Mouse (Mus musculus): Measurements from ENCODE around the gene Cgas.
"Not testable (repeated sequence)": the region's sequence is repeated elsewhere in the genome, so short reads cannot be mapped to it uniquely, and the experiment has no call there.

The Cgas gene

GRCm38 (mm10) chr9:78480706-78481358 lies 37.8 kb upstream of the Cgas start:
- no peaks in the 10 kb centered on the region for H3K27me3 ChIP-seq (ENCODE audit: insufficient read depth, low read length)
- no peaks in the 10 kb centered on the region for H3K9me3 ChIP-seq (ENCODE audit: low read length)
- peaks cover 32% of the 10 kb centered on the region for H3K4me1 ChIP-seq (replicated peaks; ENCODE audit: low read depth, low read length)
- H3K36me3 ChIP-seq (ENCODE audit: insufficient read depth, low read length), result peaks cover 52% of the 10 kb centered on the region
- TF ChIP-seq CTCF (conservative IDR thresholded peaks at IDR 0.05; ENCODE audit: low read length) (no peak), NANOG (IDR thresholded peaks at IDR 0.05; ENCODE audit: borderline replicate concordance, low read length) (no peak), POU5F1 (IDR thresholded peaks at IDR 0.05; ENCODE audit: borderline replicate concordance, low read length) (no peak)
- H3K4me3 ChIP-seq (replicated peaks; ENCODE audit: low read length), result peak overlapping the region; percentile 96

GRCm38 (mm10) chr9:78480227-78480626 lies 37.2 kb upstream of the Cgas start:
- H3K9me3 ChIP-seq (ENCODE audit: low read length); H3K27me3 ChIP-seq (ENCODE audit: insufficient read depth, low read length): not testable (repeated sequence)
- H3K36me3 ChIP-seq (ENCODE audit: insufficient read depth, low read length), result peaks cover 56% of the 10 kb centered on the region

GRCm38 (mm10) chr9:78479308-78479707 lies 36.3 kb upstream of the Cgas start:
- H3K4me1 ChIP-seq (replicated peaks; ENCODE audit: low read depth, low read length), result peaks cover 16% of the 10 kb centered on the region
- peaks cover 65% of the 10 kb centered on the region for H3K36me3 ChIP-seq (ENCODE audit: insufficient read depth, low read length)
- H3K9me3 ChIP-seq (ENCODE audit: low read length); H3K27me3 ChIP-seq (ENCODE audit: insufficient read depth, low read length): not testable (repeated sequence)
- H3K4me3 ChIP-seq (replicated peaks; ENCODE audit: low read length), result peak overlapping the region; percentile 96

More at GRCm38 (mm10) chr9:78480227-78480626, 37.2 kb upstream of the Cgas start:
- Histone ChIP-seq H3K4me3 (replicated peaks; ENCODE audit: low read length) (peak overlapping the region; percentile 96), H3K4me1 (replicated peaks; ENCODE audit: low read depth, low read length) (peaks cover 26% of the 10 kb centered on the region)

- H3K4me1 ChIP-seq (replicated peaks; ENCODE audit: low read depth, low read length); H3K27me3 ChIP-seq (ENCODE audit: insufficient read depth, low read length); H3K9me3 ChIP-seq (ENCODE audit: low read length): not testable (repeated sequence)
- Histone ChIP-seq H3K4me3 (replicated peaks; ENCODE audit: low read length) (peak overlapping the region; percentile 96), H3K36me3 (ENCODE audit: insufficient read depth, low read length) (peaks cover 77% of the 10 kb centered on the region)
Measured at GRCm38 (mm10) chr9:78478009-78478605, 35.1 kb upstream of the Cgas start.

- Histone ChIP-seq H3K9me3 (ENCODE audit: low read length) (no peaks in the 10 kb centered on the region), H3K4me1 (replicated peaks; ENCODE audit: low read depth, low read length) (no peaks in the 10 kb centered on the region), H3K4me3 (replicated peaks; ENCODE audit: low read length) (no peak overlapping the region), H3K36me3 (ENCODE audit: insufficient read depth, low read length) (peaks cover 87% of the 10 kb centered on the region), H3K27me3 (ENCODE audit: insufficient read depth, low read length) (no peaks in the 10 kb centered on the region)
- TF ChIP-seq CTCF (conservative IDR thresholded peaks at IDR 0.05; ENCODE audit: low read length) (peak; percentile 20), NANOG (IDR thresholded peaks at IDR 0.05; ENCODE audit: borderline replicate concordance, low read length) (no peak), POU5F1 (IDR thresholded peaks at IDR 0.05; ENCODE audit: borderline replicate concordance, low read length) (no peak)
Measured at GRCm38 (mm10) chr9:78477021-78477551, 34.0 kb upstream of the Cgas start.

GRCm38 (mm10) chr9:78476531-78477020 lies 33.5 kb upstream of the Cgas start:
- H3K4me1 ChIP-seq (replicated peaks; ENCODE audit: low read depth, low read length), result no peaks in the 10 kb centered on the region
- H3K9me3 ChIP-seq (ENCODE audit: low read length), result no peaks in the 10 kb centered on the region
- no peaks in the 10 kb centered on the region for H3K27me3 ChIP-seq (ENCODE audit: insufficient read depth, low read length)
- TF ChIP-seq NANOG (IDR thresholded peaks at IDR 0.05; ENCODE audit: borderline replicate concordance, low read length) (no peak), CTCF (conservative IDR thresholded peaks at IDR 0.05; ENCODE audit: low read length) (no peak), POU5F1 (IDR thresholded peaks at IDR 0.05; ENCODE audit: borderline replicate concordance, low read length) (no peak)
- H3K36me3 ChIP-seq (ENCODE audit: insufficient read depth, low read length), result peaks cover 89% of the 10 kb centered on the region
- H3K4me3 ChIP-seq (replicated peaks; ENCODE audit: low read length), result no peak overlapping the region

GRCm38 (mm10) chr9:78475873-78476272 lies 32.8 kb upstream of the Cgas start:
- Histone ChIP-seq H3K4me1 (replicated peaks; ENCODE audit: low read depth, low read length) (no peaks in the 10 kb centered on the region), H3K9me3 (ENCODE audit: low read length) (no peaks in the 10 kb centered on the region), H3K27me3 (ENCODE audit: insufficient read depth, low read length) (no peaks in the 10 kb centered on the region), H3K36me3 (ENCODE audit: insufficient read depth, low read length) (peaks cover 90% of the 10 kb centered on the region), H3K4me3 (replicated peaks; ENCODE audit: low read length) (no peak overlapping the region)
- TF ChIP-seq CTCF (conservative IDR thresholded peaks at IDR 0.05; ENCODE audit: low read length) (0 out of 2 replicates have a peak, but pooled peaks have one; percentile 15), POU5F1 (IDR thresholded peaks at IDR 0.05; ENCODE audit: borderline replicate concordance, low read length) (no peak), NANOG (IDR thresholded peaks at IDR 0.05; ENCODE audit: borderline replicate concordance, low read length) (no peak)

- TF ChIP-seq POU5F1 (IDR thresholded peaks at IDR 0.05; ENCODE audit: borderline replicate concordance, low read length) (no peak), NANOG (IDR thresholded peaks at IDR 0.05; ENCODE audit: borderline replicate concordance, low read length) (no peak), CTCF (conservative IDR thresholded peaks at IDR 0.05; ENCODE audit: low read length) (no peak)
- H3K27me3 ChIP-seq (ENCODE audit: insufficient read depth, low read length), result no peaks in the 10 kb centered on the region
- no peaks in the 10 kb centered on the region for H3K4me1 ChIP-seq (replicated peaks; ENCODE audit: low read depth, low read length)
- H3K4me3 ChIP-seq (replicated peaks; ENCODE audit: low read length), result no peak overlapping the region
- no peaks in the 10 kb centered on the region for H3K9me3 ChIP-seq (ENCODE audit: low read length)
- H3K36me3 ChIP-seq (ENCODE audit: insufficient read depth, low read length), result peaks cover 90% of the 10 kb centered on the region
Measured at GRCm38 (mm10) chr9:78475383-78475780, 32.3 kb upstream of the Cgas start.

All from E14TG2a.4 (cell line).